Mouse (Mus musculus) limb, embryonic 11.5 days (tissue): ENCODE data around the gene Gm49366. TPM values are rescaled to one million over a fixed set of nuclear protein-coding genes. Genes with fewer than 3 reads are reported as not detected.
A peak's percentile ranks its signal among the peaks of the same experiment; 100 is the strongest.

ENCODE experiments used
- ATAC-seq: fragments of 200-750 bp; cut with Nextera tagmentation; 2 replicates; pipeline ENCODE4 v1.8.0; 2017; ENCODE audit warnings: low read depth; ENCODE audit not compliant: insufficient number of reproducible peaks, low FRiP score, low TSS enrichment
- DNase-seq: peaks from one replicate; pipeline ENCODE4 v3.0.0-alpha.2; 2015; ENCODE audit warnings: low spot score
- H3K27ac ChIP-seq: fragments of 300-500 bp; sonication (generic); replicated peaks from 2 replicates; pipeline ENCODE4 v1.5.1; 2014; ENCODE audit warnings: low read depth, mild to moderate bottlenecking, low read length
- H3K27me3 ChIP-seq: fragments of 300-500 bp; sonication (generic); 2 replicates; pipeline ENCODE4 v1.6.1; 2014; ENCODE audit warnings: mild to moderate bottlenecking, low read length, mixed read lengths; ENCODE audit not compliant: control insufficient read depth, insufficient read depth
- H3K36me3 ChIP-seq: fragments of 300-500 bp; sonication (generic); 2 replicates; pipeline ENCODE4 v1.6.1; 2014; ENCODE audit warnings: mild to moderate bottlenecking, low read length, moderate library complexity, mixed read lengths; ENCODE audit not compliant: control insufficient read depth, insufficient read depth
- H3K4me1 ChIP-seq: fragments of 300-500 bp; sonication (generic); 2 replicates; pipeline ENCODE4 v1.6.1; 2014; ENCODE audit warnings: low read length, mixed read lengths; ENCODE audit not compliant: control insufficient read depth, insufficient read depth
- H3K4me2 ChIP-seq: fragments of 300-500 bp; sonication (generic); 2 replicates; pipeline ENCODE4 v1.6.1; 2014; ENCODE audit warnings: low read depth, mild to moderate bottlenecking, moderate library complexity; ENCODE audit not compliant: severe bottlenecking
- H3K4me3 ChIP-seq: fragments of 300-500 bp; sonication (generic); 2 replicates; pipeline ENCODE4 v1.5.1; 2014; ENCODE audit warnings: low read depth, low read length
- H3K9ac ChIP-seq: fragments of 300-500 bp; sonication (generic); 2 replicates; pipeline ENCODE4 v1.6.1; 2014; ENCODE audit warnings: mild to moderate bottlenecking, low read length
- H3K9me3 ChIP-seq: fragments of 300-500 bp; sonication (generic); 2 replicates; pipeline ENCODE4 v1.6.1; 2016; ENCODE audit warnings: low read length; ENCODE audit not compliant: control insufficient read depth
- WGBS: fragments of 180-500 bp; shearing (Covaris S2); extraction: QIAGEN DNeasy Blood & Tissue Kit; methylation state at CpG from one replicate; pipeline ENCODE4 v1.1.7; 2014; 5-methylcytosine and 5-hydroxymethylcytosine counted together
- polyA plus RNA-seq: library from polyadenylated mRNA; unstranded; fragments of >200 nt; fragmentation: Nextera tagmentation; extraction: Ambion mirVana; gene quantifications from 2 replicates; pipeline ENCODE4 v1.2.1, GENCODE M21; 2014

Gene Gm49366
- polyA plus RNA-seq, 1 experiment from 2014 or later, result not detected

DNA sequence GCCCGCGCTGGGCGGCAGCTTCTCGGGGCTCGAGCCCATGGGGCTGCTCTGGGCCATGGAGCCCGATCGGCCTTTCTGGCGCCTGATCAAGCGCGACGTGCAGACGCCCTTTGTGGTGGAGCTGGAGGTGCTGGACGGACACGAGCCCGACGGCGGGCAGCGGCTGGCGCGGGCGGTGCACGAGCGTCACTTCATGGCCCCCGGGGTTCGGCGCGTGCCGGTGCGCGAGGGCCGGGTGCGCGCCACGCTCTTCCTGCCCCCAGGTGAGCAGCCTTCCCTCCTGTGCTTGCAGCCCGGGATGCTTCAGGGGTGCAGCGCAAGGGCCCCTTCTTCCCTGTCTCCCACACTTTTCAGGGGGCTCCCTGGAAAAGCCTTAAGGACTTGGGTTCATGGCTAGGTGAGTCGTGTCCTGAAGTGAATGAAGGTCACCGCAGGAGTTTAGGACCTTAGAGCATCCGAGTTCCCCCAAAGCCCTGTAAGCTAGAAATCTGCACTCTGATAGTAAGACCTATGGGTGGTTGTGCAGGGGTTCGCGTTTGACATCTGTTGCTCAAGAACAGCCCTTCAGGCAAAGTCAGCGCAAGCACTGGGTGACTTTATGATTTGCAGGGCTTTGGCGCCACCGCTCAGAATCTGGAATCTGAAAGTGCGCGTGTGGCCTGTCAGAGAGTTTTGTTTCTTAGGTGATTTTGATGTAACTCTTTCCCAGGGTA lies 15.1 kb downstream of the Gm49366 start:
- WGBS, result 3% methylated on average over 35 of the region's 46 CpGs
- no peak overlapping the region for H3K27ac ChIP-seq
- peak; percentile 59 for DNase-seq
- no peaks in the 10 kb centered on the region for H3K36me3 ChIP-seq
- peaks cover 3% of the 10 kb centered on the region; the same call in 1 of the 2 replicates for H3K4me1 ChIP-seq
- H3K4me2 ChIP-seq, result peak overlapping the region; percentile 67
- H3K27me3 ChIP-seq, result peaks cover 10% of the 10 kb centered on the region
- peak overlapping the region; percentile 39 for H3K4me3 ChIP-seq
- H3K9ac ChIP-seq, result peak overlapping the region; percentile 18; the same call in 1 of the 2 replicates
- H3K9me3 ChIP-seq, result no peaks in the 10 kb centered on the region
- no peak for ATAC-seq

DNA sequence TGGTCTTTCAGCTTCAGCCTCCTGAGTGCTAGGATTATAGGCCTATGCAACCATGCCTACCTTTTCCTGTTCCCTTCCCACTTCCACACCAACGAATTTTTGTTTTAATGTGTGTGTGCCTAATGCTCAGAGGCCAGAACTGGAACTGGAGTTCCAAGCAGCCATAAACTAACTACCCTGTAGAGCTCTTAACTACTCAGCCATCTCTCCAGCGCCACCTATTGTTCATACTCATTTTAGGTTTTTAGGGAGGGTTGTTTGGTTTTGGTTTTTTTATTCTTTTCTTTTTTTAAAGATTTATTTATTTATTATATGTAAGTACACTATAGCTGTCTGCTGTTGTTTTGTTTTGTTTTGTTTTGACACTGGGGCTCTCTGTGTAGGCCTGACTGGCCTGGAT lies 22.2 kb downstream of the Gm49366 start:
- Histone ChIP-seq H3K4me2 (no peak overlapping the region), H3K36me3 (no peaks in the 10 kb centered on the region), H3K4me1 (no peaks in the 10 kb centered on the region), H3K9ac (no peak overlapping the region), H3K27ac (no peak overlapping the region), H3K27me3 (no peaks in the 10 kb centered on the region), H3K4me3 (no peak overlapping the region), H3K9me3 (no peaks in the 10 kb centered on the region)
- no peak for ATAC-seq
- DNase-seq, result no peak
- WGBS, result 28% methylated on average over 2 of the region's 2 CpGs

DNA sequence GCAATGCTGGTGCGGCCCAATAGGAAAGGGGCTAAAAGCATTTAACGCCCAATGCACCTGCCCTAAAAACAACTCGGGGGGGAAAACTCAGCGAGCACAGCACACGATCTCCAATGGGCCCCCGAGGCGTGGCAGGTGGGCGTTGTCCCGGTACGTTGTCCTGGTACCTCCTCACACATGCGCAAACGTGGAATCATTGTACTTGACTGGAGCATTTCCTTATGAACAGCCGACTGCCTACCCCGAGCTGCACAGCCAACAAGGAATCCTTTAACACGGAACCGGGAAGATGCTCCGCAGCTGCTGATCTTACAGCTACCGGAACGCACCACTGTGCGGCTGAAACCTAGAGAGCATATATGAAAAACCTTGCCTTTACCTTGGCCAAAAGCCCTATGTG lies 23.6 kb downstream of the Gm49366 start:
- no peak overlapping the region for H3K27ac ChIP-seq
- no peak overlapping the region for H3K4me3 ChIP-seq
- H3K36me3 ChIP-seq, result no peaks in the 10 kb centered on the region
- no peaks in the 10 kb centered on the region for H3K27me3 ChIP-seq
- H3K9ac ChIP-seq, result no peak overlapping the region
- WGBS, result 92% methylated on average over 20 of the region's 20 CpGs
- DNase-seq, result no peak
- no peaks in the 10 kb centered on the region for H3K4me1 ChIP-seq
- no peak for ATAC-seq
- no peak overlapping the region for H3K4me2 ChIP-seq
- no peaks in the 10 kb centered on the region for H3K9me3 ChIP-seq

DNA sequence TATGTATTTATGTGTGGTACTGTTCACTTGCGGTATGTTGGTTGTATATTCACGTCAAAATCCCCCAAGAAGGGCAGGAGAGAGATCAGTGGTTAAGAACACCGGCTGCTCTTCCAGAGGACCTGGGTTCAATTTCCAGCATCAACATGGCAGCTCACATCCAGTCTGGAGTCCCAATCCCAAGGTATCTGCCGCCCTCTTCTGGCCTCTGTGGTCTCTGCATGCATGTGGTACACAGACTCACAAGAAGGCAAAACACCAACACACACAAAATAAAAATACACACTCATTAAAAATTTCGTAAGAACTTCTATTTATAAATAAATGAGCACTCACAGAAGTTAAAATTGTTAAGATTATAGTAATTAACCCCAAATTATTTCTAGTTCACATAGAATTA lies 24.5 kb downstream of the Gm49366 start:
- no peaks in the 10 kb centered on the region for H3K36me3 ChIP-seq
- no peak overlapping the region for H3K9ac ChIP-seq
- H3K9me3 ChIP-seq, result no peaks in the 10 kb centered on the region
- 0 out of 2 replicates have a peak, but pooled peaks cover under 1% of the 10 kb centered on the region for H3K27me3 ChIP-seq
- no peak for ATAC-seq
- no peaks in the 10 kb centered on the region for H3K4me1 ChIP-seq
- no peak for DNase-seq
- WGBS, result 71% methylated on average over 5 of the region's 5 CpGs
- no peak overlapping the region for H3K4me2 ChIP-seq
- no peak overlapping the region for H3K4me3 ChIP-seq
- H3K27ac ChIP-seq, result no peak overlapping the region

DNA sequence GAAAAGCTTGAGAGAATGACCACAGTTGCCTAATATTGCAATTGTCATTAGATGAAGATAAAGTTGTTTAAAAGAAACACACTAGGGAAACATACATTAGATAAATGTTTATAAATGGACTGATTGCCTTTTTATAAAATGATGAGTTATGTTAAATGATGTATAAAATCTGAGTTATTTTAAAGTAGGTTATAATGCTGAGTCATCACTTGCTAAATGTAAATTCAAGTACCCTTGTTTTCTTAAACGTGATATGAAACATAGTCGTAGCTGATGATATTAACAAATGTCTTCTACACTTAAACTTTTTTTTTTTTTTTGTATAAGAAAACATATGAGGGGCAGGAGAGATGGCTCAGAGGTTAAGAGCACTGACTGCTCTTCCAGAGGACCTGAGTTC lies 25.1 kb downstream of the Gm49366 start:
- Histone ChIP-seq H3K9me3 (no peaks in the 10 kb centered on the region), H3K36me3 (no peaks in the 10 kb centered on the region), H3K27ac (no peak overlapping the region), H3K4me1 (no peaks in the 10 kb centered on the region), H3K27me3 (peaks cover 6% of the 10 kb centered on the region), H3K9ac (no peak overlapping the region), H3K4me3 (no peak overlapping the region), H3K4me2 (no peak overlapping the region)
- DNase-seq (no peak), ATAC-seq (no peak)
- 80% methylated on average over 2 of the region's 2 CpGs for WGBS

DNA sequence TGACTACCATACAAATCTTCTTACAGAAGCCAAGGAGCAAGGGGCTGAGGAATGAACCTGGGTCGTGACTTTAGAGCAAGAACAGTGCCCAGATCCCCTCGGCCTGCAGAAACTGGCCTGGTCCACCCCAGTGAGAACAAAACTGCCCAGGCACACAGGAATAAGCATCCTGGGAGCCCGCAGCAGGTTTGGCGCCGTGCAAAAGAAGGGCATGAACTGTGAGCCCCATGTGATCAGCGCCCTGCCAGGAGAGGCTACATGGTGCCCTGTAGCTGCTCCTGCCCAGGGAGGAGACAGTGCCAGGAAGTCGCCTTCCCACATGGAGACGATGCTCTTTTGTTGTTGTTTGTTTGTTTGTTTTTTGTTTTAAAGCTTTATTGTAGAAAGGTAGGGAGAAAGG lies 25.9 kb downstream of the Gm49366 start:
- peaks cover 12% of the 10 kb centered on the region for H3K27me3 ChIP-seq
- no peak for ATAC-seq
- no peak for DNase-seq
- H3K9ac ChIP-seq, result no peak overlapping the region
- 78% methylated on average over 8 of the region's 8 CpGs for WGBS
- H3K9me3 ChIP-seq, result no peaks in the 10 kb centered on the region
- no peaks in the 10 kb centered on the region for H3K4me1 ChIP-seq
- no peak overlapping the region for H3K4me3 ChIP-seq
- no peak overlapping the region for H3K27ac ChIP-seq
- no peak overlapping the region for H3K4me2 ChIP-seq
- H3K36me3 ChIP-seq, result no peaks in the 10 kb centered on the region

DNA sequence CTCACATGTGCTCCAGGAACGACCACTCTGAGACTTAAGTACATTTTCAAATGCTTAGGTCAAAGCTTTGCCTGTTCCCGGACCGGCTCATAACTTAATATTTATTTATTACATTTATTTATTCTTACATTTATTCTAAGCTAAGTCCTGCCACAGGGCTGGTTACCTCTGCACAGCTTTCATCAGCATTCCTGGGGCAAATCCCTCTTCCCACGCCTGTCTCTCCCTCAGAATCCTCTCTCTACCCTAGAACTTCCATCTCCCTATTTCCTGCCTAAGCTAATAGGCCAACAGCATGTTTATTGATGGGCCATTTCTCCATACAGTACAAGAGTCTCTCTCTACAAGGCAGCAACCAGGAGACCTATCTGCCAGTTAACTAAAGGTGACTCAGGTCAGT lies 29.0 kb downstream of the Gm49366 start:
- peaks cover 14% of the 10 kb centered on the region for H3K27me3 ChIP-seq
- no peak overlapping the region for H3K4me3 ChIP-seq
- no peak for DNase-seq
- no peaks in the 10 kb centered on the region for H3K36me3 ChIP-seq
- no peak overlapping the region for H3K9ac ChIP-seq
- no peaks in the 10 kb centered on the region for H3K4me1 ChIP-seq
- H3K4me2 ChIP-seq, result no peak overlapping the region
- H3K27ac ChIP-seq, result no peak overlapping the region
- WGBS, result 82% methylated on average over 4 of the region's 4 CpGs
- H3K9me3 ChIP-seq, result no peaks in the 10 kb centered on the region
- ATAC-seq, result no peak

DNA sequence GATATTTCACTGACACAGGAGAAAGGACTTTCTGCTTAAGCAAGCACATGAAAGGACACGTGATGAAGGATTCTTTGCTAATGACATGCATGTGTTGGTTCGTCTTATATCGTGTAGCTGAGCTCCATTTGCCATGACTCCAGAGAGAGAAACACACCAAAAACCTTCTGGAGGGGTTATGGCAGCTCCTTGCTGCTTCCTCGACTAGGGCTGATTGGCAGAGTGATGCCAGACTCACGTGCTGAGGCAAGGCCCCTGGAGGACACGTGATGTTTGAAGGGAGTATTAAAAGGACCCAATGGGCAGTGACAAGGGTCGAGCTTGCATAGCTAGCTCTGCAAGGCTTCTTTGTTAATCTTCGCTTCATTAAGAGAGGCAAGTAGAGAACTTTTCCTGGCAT lies 29.6 kb downstream of the Gm49366 start:
- Histone ChIP-seq H3K36me3 (no peaks in the 10 kb centered on the region), H3K9ac (no peak overlapping the region), H3K4me2 (no peak overlapping the region), H3K9me3 (no peaks in the 10 kb centered on the region), H3K4me3 (no peak overlapping the region), H3K27ac (no peak overlapping the region), H3K4me1 (no peaks in the 10 kb centered on the region), H3K27me3 (peaks cover 14% of the 10 kb centered on the region)
- no peak for DNase-seq
- WGBS, result 63% methylated on average over 8 of the region's 8 CpGs
- no peak for ATAC-seq

DNA sequence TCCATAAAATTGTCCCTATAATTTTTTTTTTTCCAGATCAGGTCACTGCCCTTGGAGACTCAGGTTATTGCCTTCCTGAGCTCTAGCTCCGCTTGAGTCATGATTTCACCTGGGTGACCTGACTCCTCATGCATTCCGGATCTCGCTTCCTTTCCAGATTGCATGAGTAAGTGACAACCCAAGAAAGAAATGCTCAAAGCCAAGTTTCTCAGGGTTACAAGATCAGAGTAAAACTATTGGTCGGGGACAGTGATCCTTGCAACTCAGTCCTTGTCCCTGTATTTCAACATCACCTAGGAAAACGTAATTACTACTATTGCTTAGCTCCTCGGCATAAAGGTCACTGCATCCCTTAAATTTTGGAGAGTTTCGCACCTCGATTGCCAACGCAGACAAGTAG lies 30.3 kb downstream of the Gm49366 start, which contains the start of gene Acot5:
TSS of gene Acot5 (plus strand) at position 340 of the 400 bp plus-strand sequence.
- DNase-seq, result no peak
- H3K9me3 ChIP-seq, result no peaks in the 10 kb centered on the region
- H3K9ac ChIP-seq, result 0 out of 2 replicates have a peak within 1 kb of the TSS, but pooled peaks have one; percentile 30
- peaks cover 14% of the 10 kb centered on the region for H3K27me3 ChIP-seq
- no peaks in the 10 kb centered on the region for H3K4me1 ChIP-seq
- no peak within 1 kb of the TSS for H3K27ac ChIP-seq
- H3K4me3 ChIP-seq, result peak within 1 kb of the TSS; percentile 34
- 53% methylated on average over 9 of the region's 9 CpGs for WGBS
- ATAC-seq, result no peak
- H3K4me2 ChIP-seq, result peak within 1 kb of the TSS; percentile 58
- no peaks in the 10 kb centered on the region for H3K36me3 ChIP-seq
